Mouse (Mus musculus) left cerebral cortex, adult 6 months (tissue): ENCODE data around the gene Hook1. TPM values are rescaled to one million over a fixed set of nuclear protein-coding genes. Genes with fewer than 3 reads are reported as not detected.

ENCODE experiments used
- long read RNA-seq, 2 experiments: library from polyadenylated mRNA; unstranded; transcript quantifications; one replicate each; pipeline ENCODE4 v2.0.0; 2019 to 2020
- polyA plus RNA-seq: library from polyadenylated mRNA; unstranded; fragments of <200 nt; fragmentation: Nextera tagmentation; gene quantifications from 2 replicates; pipeline ENCODE4 v1.2.3, GENCODE M21; 2021

The Hook1 gene
- polyA plus RNA-seq: 6.4 and 7.8 TPM in 2 replicates
- long read RNA-seq, experiment 1, full-length matches to known transcripts: 62 of 94 reads
- long read RNA-seq, experiment 1, partial matches to known transcripts: 6 of 94 reads
- long read RNA-seq, experiment 1, other reads (novel, unspliced or antisense): 26 of 94 reads
- long read RNA-seq, experiment 2, partial matches to known transcripts: 6 of 8 reads
- long read RNA-seq, experiment 2, other reads (novel, unspliced or antisense): 1 of 8 reads

GRCm38 (mm10) chr4:95966928-95967724 lies at the start of gene Hook1:
Gene Hook1 (plus strand): TSS chr4:95967240.

Other genes with a start within 250 kb of the Hook1 start
- gene Cyp2j13, start 110.3 kb downstream of the Hook1 start, polyA plus RNA-seq: 0.13 and 0.16 TPM in 2 replicates
- 2.8 and 4.0 TPM in 2 replicates for gene Cyp2j12, start 173.9 kb downstream of the Hook1 start, polyA plus RNA-seq